Mouse (Mus musculus) lung, postnatal 14 days (tissue): ENCODE measurements around the gene Tnip1.

Experiments
- DNase-seq: peaks from one replicate; pipeline ENCODE4 v3.0.0; 2021

Tnip1 gene

GRCm38 (mm10) chr11:54931405-54932093, 31.2 kb downstream of the Tnip1 start:
- peak; percentile 76 for DNase-seq

- peak; percentile 73 for DNase-seq
Measured at GRCm38 (mm10) chr11:54930318-54930979, 32.3 kb downstream of the Tnip1 start.

- no peak for DNase-seq
Measured at GRCm38 (mm10) chr11:54929744-54930143, 33.0 kb downstream of the Tnip1 start.

GRCm38 (mm10) chr11:54929290-54929689, 33.4 kb downstream of the Tnip1 start:
- no peak for DNase-seq

- DNase-seq, result no peak
Measured at GRCm38 (mm10) chr11:54928886-54929285, 33.8 kb downstream of the Tnip1 start.

- DNase-seq, result no peak
Measured at GRCm38 (mm10) chr11:54928219-54928618, 34.5 kb downstream of the Tnip1 start.

- DNase-seq, result peak; percentile 82
Measured at GRCm38 (mm10) chr11:54927346-54928140, 35.2 kb downstream of the Tnip1 start.

- no peak for DNase-seq
Measured at GRCm38 (mm10) chr11:54924145-54924544, 38.6 kb downstream of the Tnip1 start.

- no peak for DNase-seq
Measured at GRCm38 (mm10) chr11:54922488-54922887, 40.2 kb downstream of the Tnip1 start.

GRCm38 (mm10) chr11:54921798-54922197, 40.9 kb downstream of the Tnip1 start:
- no peak for DNase-seq

GRCm38 (mm10) chr11:54920973-54921580, 41.6 kb downstream of the Tnip1 start:
- no peak for DNase-seq

GRCm38 (mm10) chr11:54920127-54920972, 42.4 kb downstream of the Tnip1 start:
- no peak for DNase-seq

GRCm38 (mm10) chr11:54918273-54918672, 44.4 kb downstream of the Tnip1 start:
- DNase-seq, result no peak

- DNase-seq, result no peak
Measured at GRCm38 (mm10) chr11:54917461-54917860, 45.3 kb downstream of the Tnip1 start.

GRCm38 (mm10) chr11:54913841-54914240, 48.9 kb downstream of the Tnip1 start:
- DNase-seq, result no peak

GRCm38 (mm10) chr11:54912503-54913316, 50.0 kb downstream of the Tnip1 start:
- no peak for DNase-seq

- DNase-seq, result no peak
Measured at GRCm38 (mm10) chr11:54911671-54912502, 50.8 kb downstream of the Tnip1 start.

- no peak for DNase-seq
Measured at GRCm38 (mm10) chr11:54911201-54911600, 51.5 kb downstream of the Tnip1 start.

- DNase-seq, result no peak
Measured at GRCm38 (mm10) chr11:54910081-54910665, 52.5 kb downstream of the Tnip1 start.

GRCm38 (mm10) chr11:54909273-54909672, 53.4 kb downstream of the Tnip1 start:
- no peak for DNase-seq
